ENCODE assay signal across 34 mouse cellular contexts in the genomic region with DNA sequence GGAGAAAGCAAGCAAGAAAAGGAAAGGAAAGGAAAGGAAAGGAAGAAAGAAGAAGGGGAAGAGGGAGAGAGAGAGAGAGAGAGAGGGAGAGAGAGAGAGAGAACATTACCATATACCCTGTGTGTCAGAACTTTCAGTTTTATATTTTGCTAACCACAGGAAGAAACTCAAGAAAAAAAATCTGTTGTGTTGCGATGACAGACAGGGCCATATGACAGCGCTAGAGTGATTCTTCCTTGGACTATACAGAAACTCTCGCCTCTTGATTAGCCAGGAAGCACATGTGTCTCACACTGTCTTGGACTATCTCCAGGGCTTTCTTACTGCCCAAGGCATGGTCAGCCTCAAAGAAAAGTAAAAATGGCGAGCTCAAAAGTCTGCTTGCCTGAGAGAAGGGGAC. TPM values are rescaled to one million over a fixed set of nuclear protein-coding genes. Genes with fewer than 3 reads are reported as not detected.
DNase-seq lines count a peak whose midpoint lies in the region; ATAC-seq and TF ChIP-seq lines count a peak whose summit lies in the region.
"Had no signal": no experiment of that assay in that cellular context is flagged by ENCODE, and none has a peak within 500 bp of the region (broad histone marks: within the 10 kb centered on the region; RNA-seq: fewer than 3 reads in every experiment).

No protein-coding gene starts in this region.

- TF ChIP-seq CTCF in heart, postnatal 0 days (IDR thresholded peaks at IDR 0.05; ENCODE audit: low read depth), result no peak
- TF ChIP-seq CTCF in liver, postnatal 0 days (IDR thresholded peaks at IDR 0.05; ENCODE audit: low read depth), result no peak

- H3K4me2 ChIP-seq in heart, postnatal 0 days (ENCODE audit: low read depth, low read length), result no peak overlapping the region
- no peak overlapping the region for H3K4me2 ChIP-seq in liver, postnatal 0 days (ENCODE audit: low read depth, low read length)
- H3K4me2 ChIP-seq: hindbrain, embryonic 15.5 days; midbrain, embryonic 13.5 days; neural tube, embryonic 12.5 days had no signal

- H3K4me3 ChIP-seq in heart, postnatal 0 days (ENCODE audit: low read depth, low read length), result no peak overlapping the region
- H3K4me3 ChIP-seq in liver, postnatal 0 days (ENCODE audit: low read depth, low read length), result no peak overlapping the region
- H3K4me3 ChIP-seq: forebrain, embryonic 10.5 days; heart, embryonic 10.5 days; hindbrain, embryonic 15.5 days; layer of hippocampus, adult 2 months; midbrain, embryonic 13.5 days; neural tube, embryonic 12.5 days had no signal

- DNase-seq in heart, postnatal 0 days (ENCODE audit: low spot score), result no peak
- no peak for DNase-seq in heart, postnatal 10 days
- peak; percentile 33 for DNase-seq in adipocyte (ENCODE audit: low spot score)
- DNase-seq in liver, postnatal 0 days, result no peak
- no peak for DNase-seq in frontal cortex, postnatal 10 days (ENCODE audit: low spot score in 2 of 2)
- DNase-seq in embryo, embryonic 9.5 days (ENCODE audit: extremely low spot score), result no peak
- DNase-seq: adrenal gland, postnatal 10 days; cerebellum, adult 2 months; cerebellum, postnatal 25 days; forebrain, postnatal 0 days; kidney, adult 9 months; kidney, postnatal 14 days; layer of hippocampus, postnatal 36 days; lung, postnatal 10 days; retina, postnatal 1 day; right cerebral cortex, postnatal 25 days; spleen, adult 18-20 months; thymus, postnatal 14 days had no signal

- TF ChIP-seq EP300 in heart, postnatal 0 days (IDR thresholded peaks at IDR 0.05; ENCODE audit: low read depth), result no peak
- TF ChIP-seq EP300 in liver, postnatal 0 days (IDR thresholded peaks at IDR 0.05; ENCODE audit: low read depth), result no peak

- H3K9ac ChIP-seq in heart, postnatal 0 days (replicated peaks; ENCODE audit: low read depth, low read length), result no peak overlapping the region
- H3K9ac ChIP-seq in liver, postnatal 0 days (replicated peaks), result no peak overlapping the region
- H3K9ac ChIP-seq: forebrain, postnatal 0 days; hindbrain, embryonic 15.5 days; midbrain, embryonic 13.5 days; neural tube, embryonic 12.5 days had no signal

- H3K27ac ChIP-seq in heart, postnatal 0 days (ENCODE audit: low read depth), result peak overlapping the region; percentile 95
- no peak overlapping the region for H3K27ac ChIP-seq in liver, postnatal 0 days (ENCODE audit: low read depth)
- H3K27ac ChIP-seq: forebrain, embryonic 10.5 days; hindbrain, embryonic 15.5 days; layer of hippocampus, adult 2 months; midbrain, embryonic 13.5 days; neural tube, embryonic 12.5 days had no signal

- 68% methylated on average over 4 of the region's 4 CpGs for WGBS in heart, postnatal 0 days
- 73% methylated on average over 4 of the region's 4 CpGs for WGBS in liver, postnatal 0 days (ENCODE audit: insufficient replicate concordance)

- no peaks in the 10 kb centered on the region for H3K9me3 ChIP-seq in heart, postnatal 0 days (replicated peaks; ENCODE audit: control insufficient read depth, low read length)
- H3K9me3 ChIP-seq in liver, postnatal 0 days (ENCODE audit: low read length), result no peaks in the 10 kb centered on the region
- H3K9me3 ChIP-seq: G1E; heart, embryonic 10.5 days; hindbrain, embryonic 15.5 days; midbrain, embryonic 13.5 days; neural tube, embryonic 12.5 days had no signal

- no peaks in the 10 kb centered on the region for H3K27me3 ChIP-seq in heart, postnatal 0 days (ENCODE audit: control insufficient read depth, insufficient read depth, low read length)
- H3K27me3 ChIP-seq in liver, postnatal 0 days (ENCODE audit: insufficient read depth, low read length), result no peaks in the 10 kb centered on the region
- H3K27me3 ChIP-seq: hindbrain, embryonic 15.5 days; neural tube, embryonic 12.5 days had no signal

- no peak for ATAC-seq in heart, postnatal 0 days (ENCODE audit: insufficient read depth, low read depth)
- peak; percentile 58 for ATAC-seq in CD4-positive, CD25-positive, alpha-beta regulatory T cell, adult 4 months
- no peak for ATAC-seq in liver, postnatal 0 days
- ATAC-seq: activated CD4-positive, CD25-positive, alpha-beta regulatory T cell, adult 4 months; forebrain, postnatal 0 days; intestine, embryonic 16.5 days; midbrain, embryonic 13.5 days had no signal

- peaks cover 30% of the 10 kb centered on the region for H3K4me1 ChIP-seq in heart, postnatal 0 days (ENCODE audit: control insufficient read depth, insufficient read depth)
- H3K4me1 ChIP-seq in liver, postnatal 0 days (ENCODE audit: insufficient read depth), result no peaks in the 10 kb centered on the region

- no peaks in the 10 kb centered on the region for H3K36me3 ChIP-seq in heart, postnatal 0 days (replicated peaks; ENCODE audit: control insufficient read depth, insufficient read depth, low read length)
- no peaks in the 10 kb centered on the region for H3K36me3 ChIP-seq in liver, postnatal 0 days (replicated peaks; ENCODE audit: insufficient read depth, low read length)
- H3K36me3 ChIP-seq: forebrain, embryonic 10.5 days; G1E; heart, embryonic 10.5 days; hindbrain, embryonic 15.5 days; midbrain, embryonic 13.5 days; neural tube, embryonic 12.5 days had no signal

- intact Hi-C loops in heart, postnatal 10 days (cut with DNase I), result loop anchor here (5.0 kb wide), 1 partner anchor 35 kb away; no protein-coding TSS in a partner anchor

RNA-seq across cellular contexts. Expression of gene 1110002E22Rik, which starts 2.2 kb away (rescaled TPM):
- 30.8 and 32.5 TPM in 2 replicates for total RNA-seq in heart, postnatal 0 days (2014; rRNA removed; ENCODE audit: low replicate concordance)
- polyA plus RNA-seq in heart, postnatal 0 days (2015; fragmentation: Nextera tagmentation; extraction: Ambion mirVana), result 12.2 and 13.3 TPM in 2 replicates
- total RNA-seq in heart, postnatal 10 days (2021), result 10 to 100 TPM; 51.3 to 77.4 TPM
- polyA plus RNA-seq in CD4-positive, CD25-positive, alpha-beta regulatory T cell, adult 4 months (2017; shearing (Covaris generic)), result not detected
- 0.01 and 0.06 TPM in 2 replicates for polyA plus RNA-seq in liver, postnatal 0 days (2015; fragmentation: Nextera tagmentation; extraction: Ambion mirVana)
- total RNA-seq: megakaryocyte, adult 5-6 weeks had no signal
- polyA plus RNA-seq: activated CD4-positive, CD25-positive, alpha-beta regulatory T cell, adult 4 months; liver, adult 2 months had no signal

RNA-seq across cellular contexts. Expression of gene Gm5105, which starts 4.5 kb away (rescaled TPM):
- total RNA-seq in heart, postnatal 0 days (2014; rRNA removed; ENCODE audit: low replicate concordance), result 0.11 and 1.4 TPM in 2 replicates
- 0.41 and 0.64 TPM in 2 replicates for polyA plus RNA-seq in heart, postnatal 0 days (2015; fragmentation: Nextera tagmentation; extraction: Ambion mirVana)
- total RNA-seq in heart, postnatal 10 days (2021), result under 1 TPM; 0.67 to 0.72 TPM
- polyA plus RNA-seq in CD4-positive, CD25-positive, alpha-beta regulatory T cell, adult 4 months (2017; shearing (Covaris generic)), result not detected
- polyA plus RNA-seq in liver, postnatal 0 days (2015; fragmentation: Nextera tagmentation; extraction: Ambion mirVana), result not detected in 2 replicates
- total RNA-seq: hematopoietic stem cell, adult 5-6 weeks; left cerebral cortex, postnatal 10 days; liver, adult 2 months; megakaryocyte, adult 5-6 weeks had no signal
- polyA plus RNA-seq: activated CD4-positive, CD25-positive, alpha-beta regulatory T cell, adult 4 months; forebrain, embryonic 10.5 days; G1E; heart, embryonic 10.5 days; limb, embryonic 11.5 days; liver, adult 2 months; liver, embryonic 16.5 days; midbrain, embryonic 13.5 days; neural tube, embryonic 12.5 days had no signal

Comparison
In these comparisons a context has a peak if more than half of its experiments do, and no peak if none do; other contexts are left out.
1. RNA of gene 1110002E22Rik, which starts 2.2 kb away (polyA plus RNA-seq): 12.2 to 13.3 TPM in heart, postnatal 0 days; 0.01 to 0.06 TPM in liver, postnatal 0 days and not detected in CD4-positive, CD25-positive, alpha-beta regulatory T cell, adult 4 months; every median in the first group is over 10 times any median in the second.